Comparison of ENCODE assay signal across 8 mouse cellular contexts in the genomic region with DNA sequence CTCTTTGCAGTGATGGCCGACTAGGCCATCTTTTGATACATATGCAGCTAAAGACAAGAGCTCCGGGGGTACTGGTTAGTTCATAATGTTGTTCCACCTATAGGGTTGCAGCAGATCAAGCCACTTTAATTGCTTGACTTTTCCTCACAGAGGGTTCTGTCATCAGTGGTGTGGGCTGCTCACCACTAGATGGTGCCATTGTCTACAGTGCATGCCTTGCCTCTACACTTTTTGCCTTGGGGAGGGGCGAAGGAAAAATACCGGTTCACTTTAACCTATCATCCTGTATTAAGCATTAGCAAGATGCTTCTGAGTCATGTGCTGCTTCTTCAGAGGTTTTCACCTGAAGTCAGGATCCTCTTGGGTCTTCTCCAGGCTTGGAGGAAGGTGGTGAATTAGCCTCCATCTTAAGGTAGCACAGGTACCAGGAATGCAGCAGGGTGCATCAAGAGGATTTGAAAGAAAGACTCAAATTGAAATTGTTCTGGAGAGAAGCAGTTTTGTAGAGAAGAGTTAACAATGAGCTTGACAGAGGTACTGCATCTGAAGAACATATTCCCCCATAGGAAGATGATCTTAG.
DNase-seq lines count a peak whose midpoint lies in the region; ATAC-seq and TF ChIP-seq lines count a peak whose summit lies in the region.

No protein-coding gene starts in this region.

- ATAC-seq in hematopoietic stem cell, adult 5-6 weeks (replicated peaks in 1 of 2; ENCODE audit: insufficient read depth in 1 of 2, low FRiP score in 2 of 2, low TSS enrichment in 1 of 2, low read depth in 1 of 2, poor library complexity in 2 of 2, severe bottlenecking in 2 of 2) = peak; percentile 87 to 95
- peak; percentile 94 for ATAC-seq in megakaryocyte, adult 5-6 weeks (ENCODE audit: poor library complexity, severe bottlenecking)

- no peak overlapping the region for H3K9ac ChIP-seq in ES-Bruce4 (ENCODE audit: low read depth, poor library complexity, severe bottlenecking)

- no peak for TF ChIP-seq EP300 in ES-Bruce4 (IDR thresholded peaks at IDR 0.05; ENCODE audit: insufficient read depth, low read depth, low read length)

- peak; percentile 68 for TF ChIP-seq CTCF in ES-Bruce4 (IDR thresholded peaks at IDR 0.05; ENCODE audit: low read depth, low read length)

- peaks cover 5% of the 10 kb centered on the region for H3K9me3 ChIP-seq in ES-Bruce4 (replicated peaks; ENCODE audit: control insufficient read depth, insufficient read depth, low read length, poor library complexity, severe bottlenecking)

- H3K27ac ChIP-seq in ES-Bruce4 (ENCODE audit: insufficient read depth, low read length) = no peak overlapping the region

- no peak for TF ChIP-seq POLR2A in ES-Bruce4 (IDR thresholded peaks at IDR 0.05; ENCODE audit: insufficient read depth, low read length)

- no peaks in the 10 kb centered on the region for H3K4me1 ChIP-seq in ES-Bruce4 (ENCODE audit: control insufficient read depth, insufficient read depth, low read length)

- peak; percentile 75 for DNase-seq in adrenal gland, postnatal 10 days
- peak; percentile 37 for DNase-seq in embryo, embryonic 9.5 days (ENCODE audit: extremely low spot score)
- peak; percentile 6 for DNase-seq in layer of hippocampus, adult 9-10 months (ENCODE audit: low spot score)
- peak; percentile 40 for DNase-seq in retina, postnatal 7 days (ENCODE audit: low read depth, low spot score)
- no peak for DNase-seq in yolk sac, embryonic 10.5 days (ENCODE audit: low spot score)

- H3K4me3 ChIP-seq in ES-Bruce4 (ENCODE audit: low read depth, low read length) = no peak overlapping the region

- no peaks in the 10 kb centered on the region for H3K27me3 ChIP-seq in ES-Bruce4 (ENCODE audit: control insufficient read depth, insufficient read depth, low read length, poor library complexity, severe bottlenecking)

- H3K36me3 ChIP-seq in ES-Bruce4 (ENCODE audit: control insufficient read depth, insufficient read depth, low read length, poor library complexity, severe bottlenecking) = no peaks in the 10 kb centered on the region
